Mouse (Mus musculus) bone marrow macrophage, adult 2 months (primary cell): ENCODE data around the gene Fam199x.

ENCODE experiments used
- CTCF ChIP-seq: IDR thresholded peaks from 2 replicates; pipeline ENCODE4 v1.5.1; 2012; ENCODE audit warnings: low read depth, mild to moderate bottlenecking, low read length, moderate library complexity
- POLR2A ChIP-seq: IDR thresholded peaks from 2 replicates; pipeline ENCODE4 v1.6.1; 2012; ENCODE audit warnings: mild to moderate bottlenecking, low read depth, low read length, borderline replicate concordance

DNA sequence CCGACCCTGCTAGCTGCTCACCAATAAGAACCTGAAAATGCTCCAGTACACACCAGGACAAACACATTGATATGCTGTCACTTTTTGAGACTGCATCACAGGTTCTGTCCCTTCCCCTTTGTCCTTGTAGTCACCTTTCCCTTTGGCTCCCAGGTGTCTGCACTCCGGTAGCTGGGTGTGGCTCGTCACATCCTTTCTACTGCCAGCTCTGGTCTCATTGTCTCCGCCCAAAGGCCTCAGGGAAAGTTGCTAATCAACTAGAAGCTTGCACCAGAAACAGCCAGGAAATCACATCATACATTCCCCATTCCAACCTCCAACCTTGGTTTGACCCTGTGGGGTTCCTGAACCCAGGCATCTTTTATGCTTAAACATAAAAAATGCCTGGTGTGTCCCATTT lies 15.1 kb upstream of the Fam199x start:
- TF ChIP-seq POLR2A (no peak), CTCF (no peak)
